Mouse (Mus musculus) neutrophil, adult 65 days (primary cell): ENCODE data around the gene Tas2r137. TPM values are rescaled to one million over a fixed set of nuclear protein-coding genes. Genes with fewer than 3 reads are reported as not detected.

ENCODE experiments used
- total RNA-seq: library from RNA; stranded (reverse); gene quantifications from 2 replicates; pipeline ENCODE4 v1.2.4, GENCODE M21; 2023

The Tas2r137 gene
- not detected in 2 replicates for total RNA-seq

GRCm38 (mm10) chr6:40490933-40491332 lies at the start of gene Tas2r137:
Tas2r137 (plus strand) TSS chr6:40491233.

GRCm38 (mm10) chr6:40470916-40471719 lies 19.9 kb upstream of the Tas2r137 start, which contains the start of gene Ssbp1:
Ssbp1 (plus strand) TSS chr6:40471352.

GRCm38 (mm10) chr6:40493229-40493628 lies 2.2 kb downstream of the Tas2r137 start, which contains the start of gene Tas2r108:
Tas2r108 (plus strand) TSS chr6:40493529.

GRCm38 (mm10) chr6:40519408-40519807 lies 28.4 kb downstream of the Tas2r137 start, which contains the start of gene Prss37:
Prss37 (minus strand) TSS chr6:40519508.

Other genes with a start within 250 kb of the Tas2r137 start
- 4.9 and 8.1 TPM in 2 replicates for gene Agk, start 166.1 kb upstream of the Tas2r137 start, total RNA-seq
- 13.0 and 20.3 TPM in 2 replicates for gene E330009J07Rik, start 55.1 kb upstream of the Tas2r137 start, total RNA-seq
- not detected in 2 replicates for gene Wee2, start 52.1 kb upstream of the Tas2r137 start, total RNA-seq
- gene Ssbp1, start 19.9 kb upstream of the Tas2r137 start, total RNA-seq = 23.5 and 31.8 TPM in 2 replicates
- gene Tas2r108, start 2.3 kb downstream of the Tas2r137 start, total RNA-seq = not detected in 2 replicates
- not detected in 2 replicates for gene Prss37, start 28.3 kb downstream of the Tas2r137 start, total RNA-seq
- gene Olfr461, start 63.8 kb downstream of the Tas2r137 start, total RNA-seq = 0.25 and 0.29 TPM in 2 replicates
- gene Olfr460, start 78.3 kb downstream of the Tas2r137 start, total RNA-seq = not detected in 2 replicates
- gene Clec5a, start 94.6 kb downstream of the Tas2r137 start, total RNA-seq = 219 and 231 TPM in 2 replicates
- not detected in 2 replicates for gene Tas2r138, start 122.1 kb downstream of the Tas2r137 start, total RNA-seq
- 132 and 182 TPM in 2 replicates for gene Mgam, start 137.6 kb downstream of the Tas2r137 start, total RNA-seq